Mouse (Mus musculus) heart, adult 9 months (tissue): Measurements from ENCODE around the gene Ccng2.
A peak's percentile ranks its signal among the peaks of the same experiment; 100 is the strongest.

Source experiments
- DNase-seq, 2 experiments: peaks; one replicate each; pipeline ENCODE4 v3.0.0; 2022; ENCODE audit warnings: low spot score in 2 of 2

The Ccng2 gene

DNA sequence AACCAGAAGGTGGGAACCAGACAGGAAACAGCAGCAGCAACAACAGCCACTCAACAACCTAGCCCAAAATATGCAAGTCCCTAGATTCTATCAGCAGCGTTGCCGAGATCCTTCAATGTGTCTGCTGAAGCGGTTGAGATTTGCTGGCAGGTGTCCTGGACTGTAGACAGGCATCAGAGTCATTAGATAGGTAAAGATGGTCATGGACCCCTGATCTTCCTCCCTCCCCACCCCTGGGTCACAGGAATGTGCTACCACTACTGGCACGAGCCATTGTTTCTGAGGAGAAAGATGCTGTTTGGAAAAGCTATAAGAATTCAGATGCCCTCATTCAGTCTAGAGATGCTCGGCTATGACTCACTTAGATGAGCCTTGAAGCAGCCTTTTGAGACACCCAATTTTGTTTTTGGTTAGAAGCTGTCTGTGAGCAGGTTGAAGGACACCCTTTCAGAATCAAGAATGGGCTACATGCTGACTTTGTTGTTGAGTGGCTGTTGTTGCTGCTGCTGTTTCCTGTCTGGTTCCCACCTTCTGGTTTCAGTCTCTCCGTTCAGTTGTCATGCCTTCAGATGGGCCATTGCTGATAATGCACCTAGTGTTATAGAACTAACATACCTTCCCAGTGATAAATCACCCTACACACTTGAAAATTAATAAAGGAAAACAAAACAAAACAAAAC, 3.5 kb upstream of the Ccng2 start:
- no peak for DNase-seq

DNA sequence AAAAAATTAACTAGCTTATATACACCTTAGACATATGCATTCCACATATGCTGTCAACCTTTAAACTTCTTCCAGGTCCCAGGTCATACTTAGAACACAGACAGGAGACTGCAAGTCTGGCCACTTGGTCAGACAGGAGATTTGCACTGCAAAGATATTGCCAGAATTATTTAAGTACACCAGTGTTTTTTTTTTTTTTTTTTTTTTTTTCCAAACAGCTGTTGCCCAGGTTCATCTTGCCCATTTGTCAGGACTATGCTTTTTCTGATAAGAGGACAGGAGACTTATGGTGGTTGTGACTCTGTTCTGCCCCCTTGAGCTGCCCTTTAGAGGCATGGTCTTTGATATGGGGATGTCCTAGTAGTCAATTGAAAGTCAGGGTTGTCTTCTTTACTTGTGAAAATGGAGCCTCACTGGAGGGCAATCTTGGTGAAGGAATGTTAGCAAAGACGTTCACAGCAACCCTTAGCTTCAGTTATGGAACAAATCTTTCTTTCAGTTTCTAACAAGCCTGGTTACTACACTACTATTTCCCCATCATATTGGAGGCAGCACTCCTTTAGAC, 2.8 kb upstream of the Ccng2 start:
- DNase-seq, result no peak

DNA sequence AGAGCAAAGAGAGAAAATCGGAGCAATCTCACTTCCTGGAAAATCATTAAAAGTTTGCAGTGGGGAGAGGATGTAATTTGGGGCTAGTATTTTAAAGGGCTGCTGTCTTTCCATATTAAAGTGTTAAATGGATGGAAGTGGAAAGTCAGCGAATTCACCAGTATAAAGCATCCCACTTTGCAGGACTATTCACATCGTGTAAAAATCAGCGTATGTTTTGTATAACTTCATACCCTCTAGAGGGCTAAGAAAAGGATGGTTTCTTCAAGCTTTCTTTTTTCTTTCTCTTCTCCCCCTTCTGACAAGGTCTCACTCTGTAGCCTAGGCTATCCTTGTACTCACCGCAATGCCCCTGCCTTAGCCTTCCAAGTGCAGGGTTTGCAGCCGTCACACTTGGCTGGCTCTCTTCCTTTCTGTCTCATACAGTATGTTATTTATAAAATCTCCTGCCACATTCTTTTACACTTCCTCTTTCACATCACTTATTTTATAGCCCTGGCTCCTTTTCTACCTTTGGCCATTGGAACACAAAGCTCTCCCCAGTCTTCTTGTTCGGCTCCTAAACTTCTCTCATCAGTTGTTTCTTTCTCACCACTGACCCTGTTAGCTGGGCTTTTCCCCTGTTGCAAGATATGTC, 1.8 kb upstream of the Ccng2 start:
- peak in 1 of 2 experiments; percentile 11 for DNase-seq

DNA sequence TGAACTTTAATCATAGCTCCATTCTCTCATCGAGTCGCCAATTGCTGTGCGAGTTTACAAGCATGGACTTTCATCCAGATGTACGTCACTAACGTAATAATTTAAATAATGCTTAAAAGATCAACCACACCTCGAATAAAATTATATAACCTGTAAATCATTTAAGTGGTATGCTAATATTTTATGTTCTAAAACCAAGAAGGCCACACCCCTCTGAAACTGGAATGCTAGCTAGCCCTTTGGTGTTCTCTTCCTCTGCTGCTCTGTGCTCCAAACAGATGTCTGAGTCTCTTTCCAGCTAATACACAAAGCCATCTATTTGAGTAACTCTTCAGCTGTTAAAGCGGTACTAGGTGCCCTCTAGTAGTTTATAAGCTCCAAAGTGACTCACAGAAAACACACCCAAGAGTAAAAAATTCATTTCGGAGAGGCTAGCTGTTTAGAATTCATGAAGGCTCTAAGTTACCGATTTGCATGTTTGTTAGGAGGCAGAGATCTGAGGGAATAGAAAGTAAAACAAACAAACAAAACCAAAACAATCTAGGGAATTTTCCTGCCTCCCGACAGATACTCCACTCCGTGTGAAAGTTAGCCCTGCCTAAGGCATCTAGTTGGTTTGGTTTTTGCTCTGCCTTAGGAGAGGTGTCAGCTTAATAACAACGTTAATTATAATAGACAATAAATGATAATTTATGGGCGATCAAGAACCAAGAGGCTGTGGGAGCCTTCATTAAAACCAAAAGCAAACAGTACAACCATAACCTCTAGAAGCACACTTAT, 1.1 kb upstream of the Ccng2 start:
- peak; percentile 26 to 41 for DNase-seq

DNA sequence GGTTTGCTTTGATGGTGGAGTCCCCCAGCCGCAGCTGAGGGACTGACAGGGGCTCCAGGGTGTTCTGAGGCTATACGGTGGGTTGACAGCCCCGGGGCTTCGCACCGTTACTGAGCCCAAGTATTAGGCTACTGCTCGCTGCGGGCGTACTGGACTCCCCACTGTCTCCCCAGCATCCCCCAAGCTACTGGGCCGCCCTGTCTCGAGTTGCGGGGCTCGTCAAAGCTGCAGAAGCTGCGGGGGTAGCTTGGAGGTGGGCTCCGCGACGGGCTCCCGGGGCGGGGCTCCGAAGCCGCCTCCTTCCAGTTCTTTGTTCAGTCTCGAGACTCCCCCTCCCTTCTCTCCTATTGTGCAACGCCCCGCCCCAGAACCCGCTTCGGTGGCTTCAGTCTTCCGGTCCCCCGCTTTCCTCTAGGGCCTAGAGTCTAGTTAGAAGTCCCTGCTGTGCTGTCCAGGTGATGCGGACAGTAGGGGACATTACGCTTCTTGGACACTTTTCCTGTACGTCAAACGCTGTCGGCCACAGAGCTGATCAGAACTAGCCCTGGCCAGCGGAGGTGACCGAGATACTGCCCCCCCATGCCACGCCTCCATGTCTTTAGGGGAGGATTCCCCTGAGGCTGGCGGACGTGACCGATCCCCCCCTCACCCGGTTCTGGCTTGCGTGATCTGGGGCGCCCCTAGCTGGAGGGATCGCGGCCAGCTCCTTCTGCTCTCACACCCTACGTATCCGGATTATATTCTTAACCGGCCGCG, 972 bp downstream of the Ccng2 start:
- DNase-seq, result peak; percentile 81 to 84

DNA sequence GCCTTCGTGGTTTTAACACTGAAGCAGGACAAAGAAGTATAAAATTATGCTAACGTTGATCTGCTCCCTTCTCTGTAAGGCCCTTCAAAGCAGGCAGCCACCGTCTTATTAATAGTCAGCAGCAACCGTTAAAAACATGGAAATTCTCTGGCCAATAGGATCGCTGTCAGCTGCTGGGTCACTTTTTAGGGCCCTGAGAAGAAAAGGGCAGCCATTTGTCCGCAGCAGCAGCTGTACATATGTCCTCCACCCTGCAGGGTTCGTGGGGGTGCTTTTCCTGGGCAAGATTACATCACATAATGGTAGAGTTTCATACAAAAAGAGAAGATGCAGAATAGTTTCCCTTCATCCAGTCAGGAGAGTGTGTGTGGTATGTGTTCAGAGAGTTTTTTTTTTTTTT, 3.0 kb downstream of the Ccng2 start:
- DNase-seq, result no peak

DNA sequence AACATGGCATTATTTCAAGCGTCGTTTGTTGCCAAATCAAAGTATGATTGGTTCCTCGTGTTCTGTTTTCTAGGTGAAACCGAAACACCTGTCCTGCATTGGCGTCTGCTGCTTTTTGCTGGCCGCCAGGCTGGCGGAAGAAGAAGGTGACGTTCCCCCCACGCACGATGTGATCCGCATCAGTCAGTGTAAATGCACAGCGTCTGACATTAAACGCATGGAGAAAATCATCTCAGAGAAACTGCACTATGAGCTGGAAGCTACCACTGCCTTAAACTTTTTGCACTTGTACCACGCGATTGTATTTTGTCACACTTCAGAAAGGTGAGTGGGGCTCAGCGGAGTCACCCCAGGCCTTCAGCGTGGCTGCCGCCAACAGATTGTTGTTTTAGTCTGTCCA, 3.7 kb downstream of the Ccng2 start:
- DNase-seq, result no peak

DNA sequence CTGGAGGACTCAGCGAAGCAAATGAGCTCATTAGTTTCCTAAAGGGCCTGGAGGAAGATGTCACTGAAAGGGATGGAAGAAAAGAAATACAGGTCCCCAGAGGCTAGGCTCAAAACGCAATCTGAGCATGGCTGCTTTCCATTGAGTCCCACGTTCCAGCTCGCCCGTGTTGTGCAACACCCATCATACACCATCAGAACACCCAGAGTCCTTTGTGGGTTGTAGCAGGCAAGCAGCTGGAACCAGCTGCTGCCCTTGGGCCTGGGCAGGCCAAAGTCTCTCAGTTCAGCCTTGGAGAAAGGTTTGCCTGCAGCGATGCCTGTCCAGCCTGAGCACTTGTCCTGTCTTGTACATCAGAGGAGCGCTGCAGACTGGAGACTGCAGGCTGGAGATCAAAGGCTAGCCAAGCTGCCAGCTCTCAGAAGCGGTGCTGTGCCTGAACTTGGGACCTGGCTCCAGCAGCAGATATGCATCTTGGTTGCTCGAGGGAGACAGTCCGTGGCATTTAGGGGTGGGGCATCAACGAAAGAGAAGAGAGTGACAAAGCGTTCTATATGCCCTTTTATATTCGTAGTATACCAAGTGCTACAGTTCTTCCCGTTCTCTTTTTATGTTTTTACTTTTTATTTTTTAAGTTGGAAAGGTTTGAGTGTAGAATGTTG, 15.5 kb downstream of the Ccng2 start:
- DNase-seq, result peak; percentile 86 to 89

DNA sequence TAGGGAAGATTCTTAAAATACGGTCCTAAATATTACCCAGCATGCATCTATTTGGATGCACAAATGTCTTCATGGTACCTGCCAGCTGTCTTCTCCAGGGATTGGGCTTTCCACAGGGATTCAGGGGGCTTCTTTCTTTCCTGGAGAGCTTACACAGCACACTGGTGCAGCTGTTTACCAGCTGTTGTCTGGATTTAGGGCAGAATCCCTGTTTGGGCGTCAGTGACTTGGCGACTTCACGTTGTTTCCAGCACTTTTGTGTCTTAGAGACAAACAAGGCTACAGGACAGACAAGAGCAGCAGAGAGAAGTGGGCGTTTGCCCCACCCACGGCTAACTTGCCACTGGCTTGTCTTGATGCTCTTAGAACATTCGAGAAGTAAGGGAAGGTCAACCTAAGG, 16.1 kb downstream of the Ccng2 start:
- DNase-seq, result peak; percentile 71 to 72

DNA sequence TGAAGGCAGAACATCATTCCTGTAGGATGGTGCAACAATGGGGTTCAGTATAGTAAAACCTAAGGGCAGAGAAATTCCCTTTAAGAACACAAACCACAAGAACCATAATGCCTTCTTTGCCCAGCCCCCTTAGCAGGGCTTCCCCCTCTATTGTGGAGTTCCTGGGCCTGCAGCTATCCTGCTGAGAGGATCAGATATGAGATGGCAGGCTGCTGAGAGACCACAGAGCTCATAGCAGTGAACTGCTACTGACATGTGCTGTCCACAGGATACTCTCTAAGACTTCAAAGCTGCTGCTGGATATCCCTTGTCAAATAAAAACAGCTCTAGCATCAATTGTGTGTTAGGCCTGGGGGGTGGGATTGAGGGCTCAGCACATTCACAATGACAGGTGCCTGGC, 21.5 kb downstream of the Ccng2 start:
- no peak for DNase-seq

DNA sequence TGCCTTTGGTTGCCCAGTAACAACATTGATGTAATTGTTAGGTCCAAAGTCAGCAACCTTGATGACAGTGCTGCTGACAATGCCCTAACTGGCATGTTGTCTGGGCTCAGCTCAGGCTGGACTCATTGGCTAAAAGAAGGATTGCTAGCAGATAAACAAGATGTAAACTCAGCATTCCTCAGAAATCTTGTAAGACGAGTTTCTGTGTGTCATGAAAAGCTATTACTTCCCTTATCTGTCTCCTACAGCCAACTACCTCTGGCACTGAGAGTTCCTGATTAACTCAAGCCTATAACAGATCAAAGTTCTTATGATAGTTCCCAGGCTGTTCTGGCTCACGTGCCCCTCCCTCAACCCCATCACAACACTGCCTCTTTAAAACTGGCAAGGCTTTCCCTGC, 23.2 kb downstream of the Ccng2 start:
- DNase-seq, result no peak

DNA sequence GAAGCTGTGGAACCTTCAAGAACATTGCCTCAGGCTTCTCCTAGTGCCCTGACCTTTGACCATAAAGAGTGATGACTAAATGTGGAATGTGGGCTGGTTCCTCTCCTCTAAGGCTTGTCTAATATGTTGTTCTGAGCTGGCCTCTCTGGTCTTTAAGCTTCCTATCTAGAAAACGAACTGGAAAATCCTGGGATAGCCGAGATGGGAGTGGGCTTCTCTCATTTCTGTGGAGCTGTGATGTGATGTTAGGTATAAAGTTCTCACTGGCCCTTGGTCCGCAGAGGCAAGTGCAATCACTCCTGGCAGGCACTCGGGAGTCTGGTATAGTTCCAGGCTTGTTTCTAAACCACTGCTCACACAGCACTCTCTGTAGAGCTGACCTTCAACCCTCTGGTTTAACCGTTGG, 29.3 kb downstream of the Ccng2 start:
- peak; percentile 10 to 32 for DNase-seq

DNA sequence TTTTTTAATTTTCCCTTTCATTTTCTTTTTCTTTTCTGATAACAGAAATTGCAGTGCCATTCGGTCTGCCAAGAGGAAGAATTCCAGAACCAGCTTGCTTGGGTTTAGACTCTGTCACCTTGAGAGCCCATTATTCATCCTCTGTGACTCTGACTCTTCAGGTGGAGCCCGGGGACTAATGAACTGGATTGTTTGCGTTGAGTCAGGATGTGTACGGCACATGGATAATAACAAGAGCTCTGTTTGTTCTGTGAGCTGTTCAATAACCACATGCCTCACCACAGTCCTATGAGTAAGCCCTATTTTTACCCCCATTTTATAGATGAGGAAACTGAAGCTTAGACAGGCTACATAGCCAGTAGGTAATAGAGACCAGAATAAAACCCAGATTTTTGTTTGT, 29.7 kb downstream of the Ccng2 start:
- DNase-seq, result no peak

DNA sequence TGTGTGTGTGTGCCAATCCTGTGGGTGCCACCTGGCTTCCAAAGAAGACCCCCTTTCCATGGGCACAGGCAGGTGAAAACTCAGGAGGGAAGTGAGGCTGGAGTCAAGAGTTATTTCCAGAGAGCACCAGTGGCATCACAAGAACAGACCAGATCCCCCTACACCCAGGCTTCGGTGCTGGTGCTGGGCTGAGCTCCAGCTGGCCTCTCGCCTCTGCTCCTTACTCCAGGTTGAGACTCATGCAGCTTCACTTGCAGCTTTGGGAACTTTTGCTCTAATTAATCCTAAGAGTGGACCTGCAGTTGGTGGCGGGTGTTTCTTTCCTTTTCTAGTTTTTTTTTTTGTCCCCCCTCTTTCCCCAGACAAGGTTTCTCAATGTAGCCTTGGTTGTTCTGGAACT, 30.3 kb downstream of the Ccng2 start:
- no peak for DNase-seq

DNA sequence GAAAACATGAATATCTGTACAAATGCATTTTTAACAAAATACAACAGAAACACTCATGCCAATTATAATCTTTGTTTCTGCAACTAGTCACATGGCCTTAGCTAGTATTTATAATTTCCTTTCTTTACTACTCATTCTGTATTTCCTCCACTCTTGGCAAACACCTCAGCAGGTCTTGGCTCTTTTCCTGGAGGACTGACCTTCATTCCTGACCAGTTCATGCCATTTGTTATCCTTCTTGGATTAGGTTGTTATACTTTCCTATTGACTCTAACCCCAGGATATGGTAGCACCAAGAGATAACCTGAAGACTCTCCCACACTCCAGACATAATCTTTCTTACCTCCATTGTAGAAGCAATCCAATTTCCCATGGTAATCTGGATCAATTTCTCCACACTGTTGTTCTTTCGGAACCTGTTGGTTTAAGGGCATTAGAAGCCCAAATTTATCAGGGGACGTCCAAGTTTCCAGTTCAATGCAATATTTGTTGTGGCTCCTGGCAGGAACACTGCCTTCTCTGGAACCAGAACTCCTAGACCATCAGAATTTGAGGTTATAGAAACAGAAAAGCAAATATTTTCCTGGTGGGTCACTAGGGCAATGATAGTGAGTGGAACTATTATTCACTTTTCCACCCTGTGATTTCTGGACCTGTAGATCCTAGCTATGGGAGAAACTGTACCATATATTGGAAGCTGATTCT, 38.2 kb downstream of the Ccng2 start:
- DNase-seq, result no peak

DNA sequence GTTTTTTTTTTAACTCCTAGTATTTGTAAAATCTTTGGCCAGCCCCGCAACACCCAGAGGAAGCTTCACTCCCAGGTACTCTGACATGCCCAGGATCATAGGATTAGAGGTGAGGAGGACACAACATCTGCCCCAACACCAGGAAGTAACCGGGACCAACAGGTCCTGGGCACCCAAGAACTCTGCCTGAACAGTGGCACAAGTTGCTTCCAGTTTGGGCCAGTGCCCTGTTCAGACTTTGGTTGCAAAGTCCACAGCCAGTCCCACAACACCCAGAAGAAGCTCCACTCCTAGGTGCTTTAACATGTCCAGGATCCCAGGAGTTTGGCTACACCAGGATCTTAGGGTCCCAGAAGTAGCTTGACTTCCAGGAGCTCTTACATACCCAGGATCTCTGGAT, 41.9 kb downstream of the Ccng2 start:
- DNase-seq, result no peak

DNA sequence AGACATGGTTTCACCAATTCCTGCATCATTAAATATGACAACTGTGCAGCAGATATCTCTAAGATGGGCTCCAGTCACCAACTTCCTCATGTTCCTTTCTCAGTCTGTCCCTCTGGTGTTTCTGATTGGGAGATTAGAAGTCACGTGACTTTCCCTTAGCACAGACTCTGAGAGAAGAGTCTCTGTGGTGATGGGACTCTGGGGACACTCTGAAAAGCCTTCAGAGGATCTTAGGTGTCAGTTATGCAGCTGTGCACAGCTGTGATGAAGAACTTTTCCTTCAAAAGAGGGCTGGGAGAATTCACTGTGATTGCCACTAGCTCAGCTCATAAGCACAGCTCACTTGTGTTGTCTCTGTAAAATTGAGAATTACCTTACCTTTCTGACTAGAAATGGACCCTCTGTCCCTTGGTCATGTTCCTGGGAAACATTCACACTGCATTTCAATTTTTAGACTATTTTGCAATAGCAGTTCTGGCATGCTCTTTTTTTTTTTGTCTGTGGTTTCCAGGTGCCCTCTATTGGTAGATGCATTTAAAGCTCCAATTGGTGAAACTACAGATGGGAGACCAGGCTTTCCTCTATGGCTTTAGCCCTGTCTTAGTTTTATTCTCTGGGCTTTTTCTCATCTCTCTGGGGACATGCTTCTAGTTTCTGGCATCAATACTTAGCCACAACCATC, 56.4 kb downstream of the Ccng2 start:
- DNase-seq, result peak; percentile 21 to 29
